Mouse (Mus musculus): Measurements from ENCODE around the gene Elp5. TPM values are rescaled to one million over a fixed set of nuclear protein-coding genes. Genes with fewer than 3 reads are reported as not detected.

Gene Elp5
- polyA plus RNA-seq, 1 experiment from 2014 or later, result 162 TPM

GRCm38 (mm10) chr11:69922796-69923195 lies 59.5 kb downstream of the Elp5 start:
- no peaks in the 10 kb centered on the region for H3K27me3 ChIP-seq (ENCODE audit: control insufficient read depth, insufficient read depth, low read length)
- peaks cover 9% of the 10 kb centered on the region for H3K4me1 ChIP-seq (ENCODE audit: control insufficient read depth, insufficient read depth, low read length)
- H3K9ac ChIP-seq (replicated peaks; ENCODE audit: low read length), result peak overlapping the region; percentile 52; the same call in 1 of the 2 replicates
- no peak overlapping the region; the same call in 1 of the 2 replicates for H3K27ac ChIP-seq (replicated peaks; ENCODE audit: low read depth, low read length)
- DNase-seq (no peak), ATAC-seq (ENCODE audit: low FRiP score, low TSS enrichment) (no peak)
- WGBS, result 69% methylated on average over 3 of the region's 3 CpGs
- H3K4me3 ChIP-seq (replicated peaks; ENCODE audit: low read depth, low read length), result no peak overlapping the region
- peaks cover 13% of the 10 kb centered on the region for H3K36me3 ChIP-seq (ENCODE audit: control insufficient read depth, insufficient read depth, low read length)
- H3K4me2 ChIP-seq (ENCODE audit: low read length), result peak overlapping the region; percentile 64; the same call in 1 of the 2 replicates
- no peaks in the 10 kb centered on the region for H3K9me3 ChIP-seq (ENCODE audit: control insufficient read depth, low read length)

- H3K27ac ChIP-seq (replicated peaks; ENCODE audit: low read depth, low read length), result peak overlapping the region; percentile 87
- 2% methylated on average over 12 of the region's 12 CpGs for WGBS
- H3K4me1 ChIP-seq (ENCODE audit: control insufficient read depth, insufficient read depth, low read length), result peaks cover 9% of the 10 kb centered on the region
- no peaks in the 10 kb centered on the region for H3K9me3 ChIP-seq (ENCODE audit: control insufficient read depth, low read length)
- H3K4me3 ChIP-seq (replicated peaks; ENCODE audit: low read depth, low read length), result peak overlapping the region; percentile 91
- ATAC-seq (ENCODE audit: low FRiP score, low TSS enrichment), result no peak
- no peak for DNase-seq
- peak overlapping the region; percentile 52 for H3K9ac ChIP-seq (replicated peaks; ENCODE audit: low read length)
- H3K36me3 ChIP-seq (ENCODE audit: control insufficient read depth, insufficient read depth, low read length), result peaks cover 19% of the 10 kb centered on the region
- peak overlapping the region; percentile 64 for H3K4me2 ChIP-seq (ENCODE audit: low read length)
- H3K27me3 ChIP-seq (ENCODE audit: control insufficient read depth, insufficient read depth, low read length), result no peaks in the 10 kb centered on the region
These were observed 60.1 kb downstream of the Elp5 start for GRCm38 (mm10) chr11:69922012-69922756.

- under 1% methylated on average over 78 of the region's 78 CpGs for WGBS
These were observed 61.0 kb downstream of the Elp5 start, which contains the start of gene Eif5a for GRCm38 (mm10) chr11:69921114-69922011. Eif5a (minus strand) TSS chr11:69921958.

GRCm38 (mm10) chr11:69920266-69921031 lies 61.9 kb downstream of the Elp5 start:
- peak overlapping the region; percentile 99 for H3K4me2 ChIP-seq (ENCODE audit: low read length)
- H3K4me3 ChIP-seq (replicated peaks; ENCODE audit: low read depth, low read length), result peak overlapping the region; percentile 91
- ATAC-seq (ENCODE audit: low FRiP score, low TSS enrichment), result peak; percentile 41
- H3K27me3 ChIP-seq (ENCODE audit: control insufficient read depth, insufficient read depth, low read length), result no peaks in the 10 kb centered on the region
- WGBS, result under 1% methylated on average over 64 of the region's 65 CpGs
- H3K36me3 ChIP-seq (ENCODE audit: control insufficient read depth, insufficient read depth, low read length), result peaks cover 36% of the 10 kb centered on the region
- peak; percentile 53 for DNase-seq
- H3K9me3 ChIP-seq (ENCODE audit: control insufficient read depth, low read length), result no peaks in the 10 kb centered on the region
- peak overlapping the region; percentile 94 for H3K27ac ChIP-seq (replicated peaks; ENCODE audit: low read depth, low read length)
- H3K9ac ChIP-seq (replicated peaks; ENCODE audit: low read length), result peak overlapping the region; percentile 86
- peaks cover 9% of the 10 kb centered on the region for H3K4me1 ChIP-seq (ENCODE audit: control insufficient read depth, insufficient read depth, low read length)

More at GRCm38 (mm10) chr11:69921114-69922011, 61.0 kb downstream of the Elp5 start, which contains the start of gene Eif5a:
- Histone ChIP-seq H3K9me3 (ENCODE audit: control insufficient read depth, low read length) (no peaks in the 10 kb centered on the region), H3K4me2 (ENCODE audit: low read length) (peak within 1 kb of the TSS; percentile 99), H3K27ac (replicated peaks; ENCODE audit: low read depth, low read length) (peak within 1 kb of the TSS; percentile 94), H3K27me3 (ENCODE audit: control insufficient read depth, insufficient read depth, low read length) (no peaks in the 10 kb centered on the region), H3K4me3 (replicated peaks; ENCODE audit: low read depth, low read length) (peak within 1 kb of the TSS; percentile 91), H3K4me1 (ENCODE audit: control insufficient read depth, insufficient read depth, low read length) (peaks cover 9% of the 10 kb centered on the region), H3K9ac (replicated peaks; ENCODE audit: low read length) (peak within 1 kb of the TSS; percentile 86), H3K36me3 (ENCODE audit: control insufficient read depth, insufficient read depth, low read length) (peaks cover 27% of the 10 kb centered on the region)
- peak; percentile 97 for ATAC-seq (ENCODE audit: low FRiP score, low TSS enrichment)
- peak; percentile 100 for DNase-seq

GRCm38 (mm10) chr11:69919661-69920265 lies 62.6 kb downstream of the Elp5 start:
- Histone ChIP-seq H3K27ac (replicated peaks; ENCODE audit: low read depth, low read length) (peak overlapping the region; percentile 94; the same call in 1 of the 2 replicates), H3K9me3 (ENCODE audit: control insufficient read depth, low read length) (no peaks in the 10 kb centered on the region), H3K4me2 (ENCODE audit: low read length) (peak overlapping the region; percentile 99), H3K4me1 (ENCODE audit: control insufficient read depth, insufficient read depth, low read length) (peaks cover 16% of the 10 kb centered on the region), H3K4me3 (replicated peaks; ENCODE audit: low read depth, low read length) (peak overlapping the region; percentile 91), H3K36me3 (ENCODE audit: control insufficient read depth, insufficient read depth, low read length) (peaks cover 42% of the 10 kb centered on the region), H3K9ac (replicated peaks; ENCODE audit: low read length) (peak overlapping the region; percentile 86), H3K27me3 (ENCODE audit: control insufficient read depth, insufficient read depth, low read length) (no peaks in the 10 kb centered on the region)
- DNase-seq (peak; percentile 68), ATAC-seq (ENCODE audit: low FRiP score, low TSS enrichment) (no peak)
- WGBS, result 3% methylated on average over 17 of the region's 17 CpGs

GRCm38 (mm10) chr11:69919053-69919452 lies 63.3 kb downstream of the Elp5 start:
- Histone ChIP-seq H3K27ac (replicated peaks; ENCODE audit: low read depth, low read length) (no peak overlapping the region), H3K4me2 (ENCODE audit: low read length) (peak overlapping the region; percentile 99), H3K4me3 (replicated peaks; ENCODE audit: low read depth, low read length) (no peak overlapping the region), H3K27me3 (ENCODE audit: control insufficient read depth, insufficient read depth, low read length) (no peaks in the 10 kb centered on the region), H3K9me3 (ENCODE audit: control insufficient read depth, low read length) (no peaks in the 10 kb centered on the region), H3K4me1 (ENCODE audit: control insufficient read depth, insufficient read depth, low read length) (peaks cover 21% of the 10 kb centered on the region), H3K9ac (replicated peaks; ENCODE audit: low read length) (0 out of 2 replicates have a peak overlapping the region, but pooled peaks have one; percentile 86), H3K36me3 (ENCODE audit: control insufficient read depth, insufficient read depth, low read length) (peaks cover 42% of the 10 kb centered on the region)
- ATAC-seq (ENCODE audit: low FRiP score, low TSS enrichment) (no peak), DNase-seq (no peak)
- 86% methylated on average over 9 of the region's 9 CpGs for WGBS
